ENCODE assay signal across 27 mouse cellular contexts in genomic region chr4:107938124-107938523, GRCm38 (mm10). TPM values are rescaled to one million over a fixed set of nuclear protein-coding genes. Genes with fewer than 3 reads are reported as not detected.
DNase-seq lines count a peak whose midpoint lies in the region; ATAC-seq and TF ChIP-seq lines count a peak whose summit lies in the region.
"Had no signal": no experiment of that assay in that cellular context is flagged by ENCODE, and none has a peak within 500 bp of the region (broad histone marks: within the 10 kb centered on the region; RNA-seq: fewer than 3 reads in every experiment).

No protein-coding gene starts in this region.

- H3K36me3 ChIP-seq in embryonic facial prominence, embryonic 14.5 days (ENCODE audit: control insufficient read depth, insufficient read depth, low read length), result no peaks in the 10 kb centered on the region
- H3K36me3 ChIP-seq in embryonic facial prominence, embryonic 10.5 days (replicated peaks), result no peaks in the 10 kb centered on the region
- no peaks in the 10 kb centered on the region for H3K36me3 ChIP-seq in lung, embryonic 15.5 days
- no peaks in the 10 kb centered on the region for H3K36me3 ChIP-seq in lung, postnatal 0 days (ENCODE audit: insufficient read depth, low read length)
- H3K36me3 ChIP-seq in stomach, embryonic 15.5 days, result no peaks in the 10 kb centered on the region
- H3K36me3 ChIP-seq: embryonic facial prominence, embryonic 13.5 days; heart, embryonic 10.5 days; hindbrain, embryonic 12.5 days; liver, embryonic 15.5 days; midbrain, embryonic 15.5 days; neural tube, embryonic 15.5 days had no signal

- no peak for ATAC-seq in embryonic facial prominence, embryonic 14.5 days (ENCODE audit: low read depth)
- no peak for ATAC-seq in lung, embryonic 15.5 days (ENCODE audit: borderline replicate concordance, extremely low read depth, low FRiP score, low TSS enrichment)
- ATAC-seq in lung, postnatal 0 days, result no peak
- ATAC-seq in stomach, embryonic 15.5 days (ENCODE audit: insufficient read depth, low FRiP score, low read depth), result no peak
- ATAC-seq: midbrain, embryonic 15.5 days had no signal

- H3K4me1 ChIP-seq in embryonic facial prominence, embryonic 14.5 days (ENCODE audit: control insufficient read depth, insufficient read depth, low read length), result 0 out of 2 replicates have a peak, but pooled peaks cover 6% of the 10 kb centered on the region
- H3K4me1 ChIP-seq in embryonic facial prominence, embryonic 10.5 days, result no peaks in the 10 kb centered on the region
- H3K4me1 ChIP-seq in lung, embryonic 15.5 days, result peaks cover 11% of the 10 kb centered on the region
- H3K4me1 ChIP-seq in lung, postnatal 0 days (ENCODE audit: insufficient read depth, low read depth, low read length), result no peaks in the 10 kb centered on the region
- no peaks in the 10 kb centered on the region for H3K4me1 ChIP-seq in stomach, embryonic 15.5 days
- H3K4me1 ChIP-seq: heart, embryonic 10.5 days; hindbrain, embryonic 12.5 days; midbrain, embryonic 15.5 days; neural tube, embryonic 15.5 days had no signal

- 65% methylated on average over 2 of the region's 2 CpGs for WGBS in embryonic facial prominence, embryonic 14.5 days
- WGBS in embryonic facial prominence, embryonic 10.5 days, result 85% methylated on average over 2 of the region's 2 CpGs
- 51% methylated on average over 2 of the region's 2 CpGs for WGBS in lung, embryonic 15.5 days
- 48% methylated on average over 2 of the region's 2 CpGs for WGBS in lung, postnatal 0 days
- WGBS in stomach, embryonic 15.5 days, result 74% methylated on average over 2 of the region's 2 CpGs

- H3K4me3 ChIP-seq in embryonic facial prominence, embryonic 14.5 days (ENCODE audit: low read depth, low read length), result no peak overlapping the region
- H3K4me3 ChIP-seq in embryonic facial prominence, embryonic 10.5 days, result no peak overlapping the region
- no peak overlapping the region for H3K4me3 ChIP-seq in lung, embryonic 15.5 days
- no peak overlapping the region for H3K4me3 ChIP-seq in lung, postnatal 0 days (ENCODE audit: low read depth, low read length)
- no peak overlapping the region for H3K4me3 ChIP-seq in stomach, embryonic 15.5 days (replicated peaks)
- no peak overlapping the region for H3K4me3 ChIP-seq in gastrocnemius, adult 2 months
- H3K4me3 ChIP-seq: embryonic facial prominence, embryonic 13.5 days; heart, embryonic 10.5 days; hindbrain, embryonic 12.5 days; liver, embryonic 15.5 days; megakaryocyte, embryonic 14.5 days; midbrain, embryonic 15.5 days; neural tube, embryonic 15.5 days had no signal

- no peak overlapping the region for H3K4me2 ChIP-seq in embryonic facial prominence, embryonic 14.5 days (ENCODE audit: low read depth, low read length)
- no peak overlapping the region for H3K4me2 ChIP-seq in lung, embryonic 15.5 days
- H3K4me2 ChIP-seq in lung, postnatal 0 days (replicated peaks; ENCODE audit: low read depth, low read length), result no peak overlapping the region
- H3K4me2 ChIP-seq in stomach, embryonic 15.5 days, result no peak overlapping the region
- H3K4me2 ChIP-seq: embryonic facial prominence, embryonic 13.5 days; hindbrain, embryonic 12.5 days; liver, embryonic 15.5 days; midbrain, embryonic 15.5 days; neural tube, embryonic 15.5 days had no signal

- no peaks in the 10 kb centered on the region for H3K27me3 ChIP-seq in embryonic facial prominence, embryonic 14.5 days (replicated peaks; ENCODE audit: control insufficient read depth, insufficient read depth, low read length)
- H3K27me3 ChIP-seq in embryonic facial prominence, embryonic 10.5 days (replicated peaks; ENCODE audit: low read depth, poor library complexity, severe bottlenecking), result no peaks in the 10 kb centered on the region
- 0 out of 2 replicates have a peak, but pooled peaks cover 3% of the 10 kb centered on the region for H3K27me3 ChIP-seq in lung, embryonic 15.5 days
- H3K27me3 ChIP-seq in lung, postnatal 0 days (replicated peaks; ENCODE audit: insufficient read depth, low read length), result no peaks in the 10 kb centered on the region
- peaks cover 7% of the 10 kb centered on the region for H3K27me3 ChIP-seq in stomach, embryonic 15.5 days (replicated peaks)
- H3K27me3 ChIP-seq: CH12.LX; embryonic facial prominence, embryonic 13.5 days; hindbrain, embryonic 12.5 days; liver, embryonic 15.5 days; midbrain, embryonic 15.5 days; neural tube, embryonic 15.5 days had no signal

- no peak for TF ChIP-seq EP300 in lung, postnatal 0 days (IDR thresholded peaks at IDR 0.05)

- intact Hi-C loops in gastrocnemius, adult 2 months (cut with DNase I), result loop anchor here (10.0 kb wide), 1 partner anchor 197 kb away; no protein-coding TSS in a partner anchor

- no peak for TF ChIP-seq CTCF in lung, postnatal 0 days (IDR thresholded peaks at IDR 0.05)
- TF ChIP-seq CTCF in gastrocnemius, adult 2 months (IDR thresholded peaks at IDR 0.05), result no peak

- H3K27ac ChIP-seq in embryonic facial prominence, embryonic 14.5 days (replicated peaks; ENCODE audit: low read depth, low read length), result no peak overlapping the region
- no peak overlapping the region for H3K27ac ChIP-seq in embryonic facial prominence, embryonic 10.5 days (replicated peaks)
- peak overlapping the region; percentile 56; the same call in 1 of the 2 replicates for H3K27ac ChIP-seq in lung, embryonic 15.5 days
- no peak overlapping the region for H3K27ac ChIP-seq in lung, postnatal 0 days (ENCODE audit: low read length)
- H3K27ac ChIP-seq in stomach, embryonic 15.5 days, result peak overlapping the region; percentile 42; the same call in 1 of the 2 replicates
- H3K27ac ChIP-seq in gastrocnemius, adult 2 months, result no peak overlapping the region
- H3K27ac ChIP-seq: heart, embryonic 10.5 days; hindbrain, embryonic 12.5 days; liver, embryonic 15.5 days; midbrain, embryonic 15.5 days; neural tube, embryonic 15.5 days had no signal

- DNase-seq in embryonic facial prominence, embryonic 14.5 days (ENCODE audit: low spot score), result peak; percentile 42
- DNase-seq in embryonic facial prominence, embryonic 10.5 days (ENCODE audit: low spot score), result no peak
- DNase-seq in lung, postnatal 0 days (ENCODE audit: low spot score), result no peak
- DNase-seq in adipocyte (ENCODE audit: low spot score), result peak; percentile 75
- no peak for DNase-seq in c-Kit-positive CD71-positive TER-119-positive erythroid progenitor cells, embryonic 14.5 days (ENCODE audit: low spot score)
- DNase-seq in gastrocnemius, adult 2 months, result no peak
- DNase-seq: adrenal gland, postnatal 36 days; cerebellum, adult 9-10 months; forebrain, postnatal 0 days; heart, postnatal 10 days; kidney, adult 18-20 months; kidney, postnatal 4 days; layer of hippocampus, adult 9-11 months; lung, postnatal 14 days; thymus, adult 2 months had no signal

- no peaks in the 10 kb centered on the region for H3K9me3 ChIP-seq in embryonic facial prominence, embryonic 14.5 days (ENCODE audit: control insufficient read depth, low read length)
- H3K9me3 ChIP-seq in embryonic facial prominence, embryonic 10.5 days, result no peaks in the 10 kb centered on the region
- H3K9me3 ChIP-seq in lung, embryonic 15.5 days, result no peaks in the 10 kb centered on the region
- no peaks in the 10 kb centered on the region for H3K9me3 ChIP-seq in lung, postnatal 0 days (ENCODE audit: low read length)
- no peaks in the 10 kb centered on the region for H3K9me3 ChIP-seq in stomach, embryonic 15.5 days
- H3K9me3 ChIP-seq: embryonic facial prominence, embryonic 13.5 days; heart, embryonic 10.5 days; hindbrain, embryonic 12.5 days; liver, embryonic 15.5 days; megakaryocyte, embryonic 14.5 days; midbrain, embryonic 15.5 days; neural tube, embryonic 15.5 days had no signal

- no peak overlapping the region for H3K9ac ChIP-seq in embryonic facial prominence, embryonic 14.5 days (ENCODE audit: low read depth, low read length)
- no peak overlapping the region for H3K9ac ChIP-seq in lung, embryonic 15.5 days
- no peak overlapping the region for H3K9ac ChIP-seq in lung, postnatal 0 days (replicated peaks; ENCODE audit: low read depth)
- H3K9ac ChIP-seq in stomach, embryonic 15.5 days, result no peak overlapping the region
- H3K9ac ChIP-seq: embryonic facial prominence, embryonic 13.5 days; forebrain, postnatal 0 days; hindbrain, embryonic 12.5 days; liver, embryonic 15.5 days; midbrain, embryonic 15.5 days; neural tube, embryonic 15.5 days had no signal

RNA-seq across cellular contexts. Expression of gene Cpt2, which starts 14.7 kb away (rescaled TPM):
- polyA plus RNA-seq in embryonic facial prominence, embryonic 14.5 days (2014; fragmentation: Nextera tagmentation; extraction: Ambion mirVana), result 32.4 and 36.3 TPM in 2 replicates
- polyA plus RNA-seq in embryonic facial prominence, embryonic 10.5 days (2016; fragmentation: Nextera tagmentation; extraction: Ambion mirVana), result 35.7 and 38.4 TPM in 2 replicates
- polyA plus RNA-seq in lung, embryonic 15.5 days (2015; fragmentation: Nextera tagmentation; extraction: Ambion mirVana), result 43.8 and 45.0 TPM in 2 replicates
- 32.2 and 33.9 TPM in 2 replicates for polyA plus RNA-seq in lung, postnatal 0 days (2015; fragmentation: Nextera tagmentation; extraction: Ambion mirVana)
- polyA plus RNA-seq in stomach, embryonic 15.5 days (2015; fragmentation: Nextera tagmentation; extraction: Ambion mirVana), result 58.7 and 62.0 TPM in 2 replicates
- total RNA-seq in gastrocnemius, adult 2 months (2021), result 100 to 1,000 TPM in 1 of 2 experiments, 10 to 100 TPM in 1; 61.5 to 103 TPM

RNA-seq across cellular contexts. Expression of gene Slc1a7, which starts 30.0 kb away (rescaled TPM):
- polyA plus RNA-seq in embryonic facial prominence, embryonic 14.5 days (2014; fragmentation: Nextera tagmentation; extraction: Ambion mirVana), result 0.17 TPM in 1 of 2 replicates, not detected in the other
- polyA plus RNA-seq in embryonic facial prominence, embryonic 10.5 days (2016; fragmentation: Nextera tagmentation; extraction: Ambion mirVana), result not detected in 2 replicates
- polyA plus RNA-seq in lung, embryonic 15.5 days (2015; fragmentation: Nextera tagmentation; extraction: Ambion mirVana), result 0.10 TPM in 1 of 2 replicates, not detected in the other
- polyA plus RNA-seq in lung, postnatal 0 days (2015; fragmentation: Nextera tagmentation; extraction: Ambion mirVana), result 0.17 and 0.48 TPM in 2 replicates
- 0.08 and 0.21 TPM in 2 replicates for polyA plus RNA-seq in stomach, embryonic 15.5 days (2015; fragmentation: Nextera tagmentation; extraction: Ambion mirVana)
- under 1 TPM; 0.10 to 0.17 TPM for total RNA-seq in gastrocnemius, adult 2 months (2021)
- total RNA-seq: CH12.LX; forebrain, postnatal 0 days; gastrocnemius, postnatal 4 days; MEL had no signal
- polyA plus RNA-seq: embryonic facial prominence, embryonic 13.5 days; heart, embryonic 10.5 days; hindbrain, embryonic 12.5 days; liver, embryonic 15.5 days; midbrain, embryonic 15.5 days; neural tube, embryonic 15.5 days had no signal

RNA-seq across cellular contexts. Expression of gene 0610037L13Rik, which starts 48.5 kb away (rescaled TPM):
- polyA plus RNA-seq in embryonic facial prominence, embryonic 14.5 days (2014; fragmentation: Nextera tagmentation; extraction: Ambion mirVana), result 158 and 164 TPM in 2 replicates
- polyA plus RNA-seq in embryonic facial prominence, embryonic 10.5 days (2016; fragmentation: Nextera tagmentation; extraction: Ambion mirVana), result 102 TPM in 2 replicates
- polyA plus RNA-seq in lung, embryonic 15.5 days (2015; fragmentation: Nextera tagmentation; extraction: Ambion mirVana), result 121 and 128 TPM in 2 replicates
- polyA plus RNA-seq in lung, postnatal 0 days (2015; fragmentation: Nextera tagmentation; extraction: Ambion mirVana), result 92.4 and 92.7 TPM in 2 replicates
- 115 and 118 TPM in 2 replicates for polyA plus RNA-seq in stomach, embryonic 15.5 days (2015; fragmentation: Nextera tagmentation; extraction: Ambion mirVana)
- 10 to 100 TPM; 41.9 to 50.1 TPM for total RNA-seq in gastrocnemius, adult 2 months (2021)

RNA-seq across cellular contexts. Expression of gene Magoh, which starts 58.6 kb away (rescaled TPM):
- 171 and 176 TPM in 2 replicates for polyA plus RNA-seq in embryonic facial prominence, embryonic 14.5 days (2014; fragmentation: Nextera tagmentation; extraction: Ambion mirVana)
- polyA plus RNA-seq in embryonic facial prominence, embryonic 10.5 days (2016; fragmentation: Nextera tagmentation; extraction: Ambion mirVana), result 240 and 242 TPM in 2 replicates
- 189 and 210 TPM in 2 replicates for polyA plus RNA-seq in lung, embryonic 15.5 days (2015; fragmentation: Nextera tagmentation; extraction: Ambion mirVana)
- 111 TPM in 2 replicates for polyA plus RNA-seq in lung, postnatal 0 days (2015; fragmentation: Nextera tagmentation; extraction: Ambion mirVana)
- polyA plus RNA-seq in stomach, embryonic 15.5 days (2015; fragmentation: Nextera tagmentation; extraction: Ambion mirVana), result 181 and 193 TPM in 2 replicates
- 10 to 100 TPM; 25.6 to 30.0 TPM for total RNA-seq in gastrocnemius, adult 2 months (2021)

Comparison
In these comparisons a context has a peak if more than half of its experiments do, and no peak if none do; other contexts are left out.
1. DNase-seq: peak in embryonic facial prominence, embryonic 14.5 days (single experiment) and adipocyte (single experiment); none in embryonic facial prominence, embryonic 10.5 days (single experiment), lung, postnatal 0 days (single experiment), c-Kit-positive CD71-positive TER-119-positive erythroid progenitor cells, embryonic 14.5 days (single experiment) and gastrocnemius, adult 2 months (single experiment).
2. H3K27ac ChIP-seq: peak in lung, embryonic 15.5 days (single experiment) and stomach, embryonic 15.5 days (single experiment); none in embryonic facial prominence, embryonic 14.5 days (single experiment), embryonic facial prominence, embryonic 10.5 days (single experiment), lung, postnatal 0 days (single experiment) and gastrocnemius, adult 2 months (single experiment).